ENCODE assay signal across 23 mouse cellular contexts in genomic region chr1:144258779-144259178, GRCm38 (mm10). TPM values are rescaled to one million over a fixed set of nuclear protein-coding genes. Genes with fewer than 3 reads are reported as not detected.
DNase-seq lines count a peak whose midpoint lies in the region; ATAC-seq and TF ChIP-seq lines count a peak whose summit lies in the region.
"Had no signal": no experiment of that assay in that cellular context is flagged by ENCODE, and none has a peak within 500 bp of the region (broad histone marks: within the 10 kb centered on the region; RNA-seq: fewer than 3 reads in every experiment).

No protein-coding gene starts in this region.

- TF ChIP-seq CTCF in intestine, postnatal 0 days (IDR thresholded peaks at IDR 0.05; ENCODE audit: low read depth): no peak

- H3K27ac ChIP-seq in embryonic facial prominence, embryonic 13.5 days: no peak overlapping the region
- no peak overlapping the region for H3K27ac ChIP-seq in embryonic facial prominence, embryonic 10.5 days (replicated peaks)
- H3K27ac ChIP-seq in intestine, postnatal 0 days (ENCODE audit: low read depth, low read length): no peak overlapping the region
- H3K27ac ChIP-seq: embryonic facial prominence, embryonic 12.5 days; embryonic facial prominence, embryonic 15.5 days; forebrain, embryonic 13.5 days; forebrain, embryonic 15.5 days had no signal

- peak; percentile 37; the same call in 1 of the 2 replicates for ATAC-seq in embryonic facial prominence, embryonic 13.5 days (ENCODE audit: insufficient number of reproducible peaks, insufficient read depth, low FRiP score, low TSS enrichment, low read depth)
- 0 out of 2 replicates have a peak, but pooled peaks have one; percentile 12 for ATAC-seq in common myeloid progenitor, adult 5-6 weeks (replicated peaks; ENCODE audit: low read depth, poor library complexity, severe bottlenecking)
- peak; percentile 10 for ATAC-seq in inflammation-experienced regulatory T-cells, adult 6 months
- ATAC-seq in intestine, postnatal 0 days: no peak
- ATAC-seq: forebrain, embryonic 13.5 days; forebrain, embryonic 15.5 days; forebrain, postnatal 0 days had no signal

- H3K9ac ChIP-seq in embryonic facial prominence, embryonic 13.5 days: no peak overlapping the region
- H3K9ac ChIP-seq in intestine, postnatal 0 days (ENCODE audit: low read depth, low read length): no peak overlapping the region
- H3K9ac ChIP-seq: embryonic facial prominence, embryonic 12.5 days; embryonic facial prominence, embryonic 15.5 days; forebrain, embryonic 13.5 days; forebrain, embryonic 15.5 days; forebrain, postnatal 0 days had no signal

- no peaks in the 10 kb centered on the region for H3K36me3 ChIP-seq in embryonic facial prominence, embryonic 13.5 days
- no peaks in the 10 kb centered on the region for H3K36me3 ChIP-seq in embryonic facial prominence, embryonic 10.5 days (replicated peaks)
- no peaks in the 10 kb centered on the region for H3K36me3 ChIP-seq in intestine, postnatal 0 days (ENCODE audit: control insufficient read depth, insufficient read depth)
- H3K36me3 ChIP-seq: embryonic facial prominence, embryonic 12.5 days; embryonic facial prominence, embryonic 15.5 days; forebrain, embryonic 15.5 days had no signal

- no peak overlapping the region for H3K4me2 ChIP-seq in embryonic facial prominence, embryonic 13.5 days
- H3K4me2 ChIP-seq in intestine, postnatal 0 days (replicated peaks; ENCODE audit: low read depth): no peak overlapping the region
- H3K4me2 ChIP-seq: embryonic facial prominence, embryonic 12.5 days; embryonic facial prominence, embryonic 15.5 days; forebrain, embryonic 13.5 days; forebrain, embryonic 15.5 days had no signal

- 74% methylated on average over 3 of the region's 3 CpGs for WGBS in embryonic facial prominence, embryonic 13.5 days
- WGBS in embryonic facial prominence, embryonic 10.5 days: 75% methylated on average over 3 of the region's 3 CpGs
- 77% methylated on average over 3 of the region's 3 CpGs for WGBS in intestine, postnatal 0 days

- H3K9me3 ChIP-seq in embryonic facial prominence, embryonic 13.5 days: no peaks in the 10 kb centered on the region
- no peaks in the 10 kb centered on the region for H3K9me3 ChIP-seq in embryonic facial prominence, embryonic 10.5 days
- H3K9me3 ChIP-seq in intestine, postnatal 0 days (ENCODE audit: control insufficient read depth): no peaks in the 10 kb centered on the region
- H3K9me3 ChIP-seq: embryonic facial prominence, embryonic 12.5 days; embryonic facial prominence, embryonic 15.5 days; forebrain, embryonic 13.5 days; forebrain, embryonic 15.5 days had no signal

- no peak overlapping the region for H3K4me3 ChIP-seq in embryonic facial prominence, embryonic 13.5 days
- H3K4me3 ChIP-seq in embryonic facial prominence, embryonic 10.5 days: no peak overlapping the region
- no peak overlapping the region for H3K4me3 ChIP-seq in intestine, postnatal 0 days (ENCODE audit: low read depth, low read length)
- H3K4me3 ChIP-seq: embryonic facial prominence, embryonic 12.5 days; embryonic facial prominence, embryonic 15.5 days; forebrain, embryonic 13.5 days; forebrain, embryonic 15.5 days had no signal

- no peaks in the 10 kb centered on the region for H3K4me1 ChIP-seq in embryonic facial prominence, embryonic 13.5 days
- H3K4me1 ChIP-seq in embryonic facial prominence, embryonic 10.5 days: no peaks in the 10 kb centered on the region
- no peaks in the 10 kb centered on the region for H3K4me1 ChIP-seq in intestine, postnatal 0 days (replicated peaks; ENCODE audit: control insufficient read depth, insufficient read depth, low read length)
- H3K4me1 ChIP-seq: embryonic facial prominence, embryonic 12.5 days; embryonic facial prominence, embryonic 15.5 days; forebrain, embryonic 13.5 days; forebrain, embryonic 15.5 days had no signal

- no peaks in the 10 kb centered on the region for H3K27me3 ChIP-seq in embryonic facial prominence, embryonic 13.5 days
- H3K27me3 ChIP-seq in embryonic facial prominence, embryonic 10.5 days (replicated peaks; ENCODE audit: low read depth, poor library complexity, severe bottlenecking): no peaks in the 10 kb centered on the region
- no peaks in the 10 kb centered on the region for H3K27me3 ChIP-seq in intestine, postnatal 0 days (replicated peaks; ENCODE audit: control insufficient read depth, insufficient read depth, low read length)
- H3K27me3 ChIP-seq: embryonic facial prominence, embryonic 12.5 days; embryonic facial prominence, embryonic 15.5 days; forebrain, embryonic 13.5 days; forebrain, embryonic 15.5 days had no signal

- DNase-seq in embryonic facial prominence, embryonic 10.5 days (ENCODE audit: low spot score): no peak
- no peak for DNase-seq in kidney, postnatal 25 days
- DNase-seq: adrenal gland, adult 8-10 months; adrenal gland, postnatal 14 days; adrenal gland, postnatal 36 days; B cell, adult 2 months; cerebellum, adult 11-12 months; cerebellum, adult 2 months; cerebellum, adult 9-10 months; cerebellum, postnatal 10 days; cerebellum, postnatal 25 days; embryo, embryonic 11 days; forebrain, postnatal 0 days had no signal

RNA-seq across cellular contexts. Expression of gene Rgs1, which starts 9.7 kb away (rescaled TPM):
- polyA plus RNA-seq in embryonic facial prominence, embryonic 13.5 days (2015; fragmentation: Nextera tagmentation; extraction: Ambion mirVana): 0.21 and 0.52 TPM in 2 replicates
- not detected in 2 replicates for polyA plus RNA-seq in embryonic facial prominence, embryonic 10.5 days (2016; fragmentation: Nextera tagmentation; extraction: Ambion mirVana)
- 575 and 670 TPM in 2 replicates for total RNA-seq in common myeloid progenitor, adult 5-6 weeks (2017)
- polyA plus RNA-seq in inflammation-experienced regulatory T-cells, adult 6 months (2017; shearing (Covaris generic)): 100 to 1,000 TPM; 336 to 775 (median 626) TPM
- polyA plus RNA-seq in intestine, postnatal 0 days (2015; fragmentation: Nextera tagmentation; extraction: Ambion mirVana): 11.8 and 13.7 TPM in 2 replicates
- total RNA-seq: ES-E14; forebrain, postnatal 0 days had no signal
- polyA plus RNA-seq: cerebellum, adult 2 months; forebrain, embryonic 11.5 days; forebrain, embryonic 13.5 days; forebrain, embryonic 15.5 days; forebrain, postnatal 0 days had no signal

Comparison
In these comparisons a context has a peak if more than half of its experiments do, and no peak if none do; other contexts are left out.
1. RNA of gene Rgs1, which starts 9.7 kb away (polyA plus RNA-seq): 336 to 775 TPM in inflammation-experienced regulatory T-cells, adult 6 months; 11.8 to 13.7 TPM in intestine, postnatal 0 days, 0.21 to 0.52 TPM in embryonic facial prominence, embryonic 13.5 days and not detected in embryonic facial prominence, embryonic 10.5 days; every median in the first group is over 10 times any median in the second.